Mouse (Mus musculus): ENCODE measurements around the gene Sec22c. TPM values are rescaled to one million over a fixed set of nuclear protein-coding genes. Genes with fewer than 3 reads are reported as not detected.

Gene Sec22c
- polyA plus RNA-seq, 1 experiment from 2014 or later = 25.9 TPM

- WGBS = 57% methylated on average over 16 of the region's 16 CpGs
- H3K9ac ChIP-seq = no peak overlapping the region; the same call in 1 of the 2 replicates
Observed at GRCm38 (mm10) chr9:121666957-121667630, 38.2 kb downstream of the Sec22c start.

DNA sequence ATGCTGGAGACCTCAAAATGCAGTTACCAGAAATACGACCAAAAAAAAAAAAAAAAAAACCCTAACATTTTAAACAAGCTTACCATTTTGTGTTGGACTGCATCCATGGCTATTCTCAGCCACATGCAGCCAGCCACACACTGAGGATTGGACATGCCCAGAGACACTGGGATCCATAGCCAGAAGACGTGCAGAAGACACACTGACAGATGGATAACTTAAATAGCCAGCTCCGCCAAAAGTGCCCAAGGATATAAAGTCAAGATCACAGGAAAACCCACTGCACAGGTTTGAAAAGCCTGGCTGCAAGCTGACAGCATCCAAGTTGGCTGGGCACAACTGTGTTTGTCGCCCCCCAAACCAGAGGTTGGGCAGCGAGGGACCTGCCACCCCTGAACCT is 41.2 kb downstream of the Sec22c start:
- no peak for ATAC-seq (ENCODE audit: low FRiP score)
- no peaks in the 10 kb centered on the region for H3K36me3 ChIP-seq
- no peak overlapping the region for H3K9ac ChIP-seq
- H3K4me1 ChIP-seq = peaks cover 20% of the 10 kb centered on the region
- no peak overlapping the region for H3K4me2 ChIP-seq (replicated peaks)
- peaks cover 28% of the 10 kb centered on the region for H3K27me3 ChIP-seq
- no peaks in the 10 kb centered on the region for H3K9me3 ChIP-seq (replicated peaks)
- 86% methylated on average over 5 of the region's 5 CpGs for WGBS
- H3K4me3 ChIP-seq = no peak overlapping the region
- no peak overlapping the region for H3K27ac ChIP-seq

More at GRCm38 (mm10) chr9:121666957-121667630, 38.2 kb downstream of the Sec22c start:
- H3K9me3 ChIP-seq (replicated peaks) = no peaks in the 10 kb centered on the region
- peaks cover 40% of the 10 kb centered on the region for H3K4me1 ChIP-seq
- H3K4me3 ChIP-seq = no peak overlapping the region
- peak; percentile 44; the same call in 1 of the 2 replicates for ATAC-seq (ENCODE audit: low FRiP score)
- no peak overlapping the region for H3K4me2 ChIP-seq (replicated peaks)
- H3K27me3 ChIP-seq = peaks cover 43% of the 10 kb centered on the region
- no peaks in the 10 kb centered on the region for H3K36me3 ChIP-seq
- peak overlapping the region; percentile 64 for H3K27ac ChIP-seq

DNA sequence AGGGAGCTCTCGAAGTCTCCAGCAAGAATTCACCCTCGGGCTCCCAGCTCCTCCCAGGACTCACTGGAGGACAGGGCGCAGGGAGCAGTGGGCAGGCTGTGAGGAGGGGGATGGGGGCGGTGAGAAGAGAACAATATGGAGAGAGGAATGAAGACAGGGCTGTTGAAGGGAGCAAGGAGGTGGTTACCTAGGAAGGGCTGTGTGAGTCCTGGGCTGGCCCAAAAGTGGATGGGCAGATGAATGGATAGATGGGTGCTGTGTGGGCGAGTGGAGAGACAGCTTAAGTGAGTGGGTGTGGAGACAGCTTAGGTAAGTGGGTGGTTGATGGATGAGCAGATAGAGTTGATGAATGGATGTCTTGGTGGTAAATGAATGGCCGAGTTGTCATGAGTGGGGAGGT is 41.8 kb downstream of the Sec22c start:
- Histone ChIP-seq H3K27ac (no peak overlapping the region), H3K4me3 (no peak overlapping the region), H3K9me3 (replicated peaks) (no peaks in the 10 kb centered on the region), H3K4me1 (peaks cover 18% of the 10 kb centered on the region), H3K36me3 (no peaks in the 10 kb centered on the region), H3K9ac (no peak overlapping the region), H3K27me3 (peaks cover 21% of the 10 kb centered on the region), H3K4me2 (replicated peaks) (no peak overlapping the region)
- WGBS = 79% methylated on average over 6 of the region's 6 CpGs
- ATAC-seq (ENCODE audit: low FRiP score) = no peak

- Histone ChIP-seq H3K9me3 (replicated peaks) (no peaks in the 10 kb centered on the region), H3K4me2 (replicated peaks) (no peak overlapping the region), H3K9ac (no peak overlapping the region), H3K27ac (no peak overlapping the region), H3K4me1 (no peaks in the 10 kb centered on the region), H3K36me3 (no peaks in the 10 kb centered on the region), H3K4me3 (no peak overlapping the region), H3K27me3 (peaks cover 3% of the 10 kb centered on the region; the same call in 1 of the 2 replicates)
- 86% methylated on average over 7 of the region's 7 CpGs for WGBS
- ATAC-seq (ENCODE audit: low FRiP score) = no peak
Observed at GRCm38 (mm10) chr9:121659791-121660190, 45.5 kb downstream of the Sec22c start.

DNA sequence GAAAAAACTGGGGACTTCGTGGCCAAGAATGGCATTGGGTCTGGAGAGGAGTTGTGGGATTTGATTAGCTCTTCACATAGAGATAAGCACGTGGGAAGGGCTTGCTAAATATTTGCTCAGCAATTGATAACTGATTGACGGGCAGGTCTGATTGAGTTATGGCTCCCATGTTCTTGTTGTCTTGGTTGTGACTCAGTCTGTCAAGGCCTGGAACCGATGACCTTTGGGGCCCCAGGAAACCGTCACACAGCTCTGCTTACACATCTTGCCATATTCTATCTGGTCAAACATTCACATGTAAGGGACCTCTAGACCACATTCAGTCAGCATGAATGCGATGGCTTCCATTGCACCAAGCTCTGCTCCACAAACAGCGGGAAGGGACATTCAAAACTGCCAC is 47.0 kb downstream of the Sec22c start:
- Histone ChIP-seq H3K4me1 (no peaks in the 10 kb centered on the region), H3K27me3 (peaks cover 3% of the 10 kb centered on the region; the same call in 1 of the 2 replicates), H3K9ac (no peak overlapping the region), H3K27ac (no peak overlapping the region), H3K4me2 (replicated peaks) (no peak overlapping the region), H3K36me3 (no peaks in the 10 kb centered on the region), H3K9me3 (replicated peaks) (no peaks in the 10 kb centered on the region), H3K4me3 (no peak overlapping the region)
- WGBS = 83% methylated on average over 7 of the region's 7 CpGs
- no peak for ATAC-seq (ENCODE audit: low FRiP score)

- Histone ChIP-seq H3K9ac (no peak overlapping the region), H3K9me3 (replicated peaks) (no peaks in the 10 kb centered on the region), H3K27ac (no peak overlapping the region), H3K27me3 (peaks cover 3% of the 10 kb centered on the region; the same call in 1 of the 2 replicates), H3K4me2 (replicated peaks) (no peak overlapping the region), H3K4me3 (no peak overlapping the region), H3K4me1 (no peaks in the 10 kb centered on the region), H3K36me3 (no peaks in the 10 kb centered on the region)
- WGBS = 80% methylated on average over 13 of the region's 13 CpGs
- ATAC-seq (ENCODE audit: low FRiP score) = no peak
Observed at GRCm38 (mm10) chr9:121657143-121657542, 48.1 kb downstream of the Sec22c start.

GRCm38 (mm10) chr9:121656322-121656721 is 49.0 kb downstream of the Sec22c start:
- Histone ChIP-seq H3K4me2 (replicated peaks) (no peak overlapping the region), H3K36me3 (no peaks in the 10 kb centered on the region), H3K9ac (no peak overlapping the region), H3K27me3 (peaks cover 3% of the 10 kb centered on the region; the same call in 1 of the 2 replicates), H3K4me3 (no peak overlapping the region), H3K9me3 (replicated peaks) (no peaks in the 10 kb centered on the region), H3K27ac (no peak overlapping the region), H3K4me1 (no peaks in the 10 kb centered on the region)
- ATAC-seq (ENCODE audit: low FRiP score) = no peak
- WGBS = 89% methylated on average over 5 of the region's 5 CpGs

- Histone ChIP-seq H3K4me3 (no peak overlapping the region), H3K9ac (no peak overlapping the region), H3K27ac (no peak overlapping the region), H3K9me3 (replicated peaks) (no peaks in the 10 kb centered on the region), H3K36me3 (no peaks in the 10 kb centered on the region), H3K4me2 (replicated peaks) (no peak overlapping the region), H3K27me3 (no peaks in the 10 kb centered on the region; the same call in 1 of the 2 replicates), H3K4me1 (no peaks in the 10 kb centered on the region)
- ATAC-seq (ENCODE audit: low FRiP score) = no peak
- WGBS = 87% methylated on average over 10 of the region's 10 CpGs
Observed at GRCm38 (mm10) chr9:121653668-121654067, 51.6 kb downstream of the Sec22c start.

DNA sequence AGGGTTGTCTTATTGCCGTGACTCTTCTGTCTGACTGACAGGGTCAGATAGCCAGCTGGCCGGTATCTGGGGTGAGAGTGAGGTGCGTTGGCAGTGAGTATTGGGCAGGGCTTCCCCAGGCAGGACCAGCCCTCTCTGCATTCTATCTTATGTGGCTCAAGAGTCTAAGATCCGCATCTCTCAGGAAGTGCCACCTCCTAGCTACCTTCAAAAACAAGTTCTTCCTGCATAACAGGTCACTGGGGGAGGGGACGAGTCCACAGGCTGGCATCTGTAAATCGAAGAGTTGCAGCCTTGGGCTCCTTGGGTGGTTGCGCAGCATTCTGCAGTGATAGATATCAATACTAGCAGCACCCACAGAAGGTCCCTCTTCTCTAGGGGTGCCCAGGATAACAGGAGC is 58.3 kb downstream of the Sec22c start:
- H3K27me3 ChIP-seq = peaks cover 27% of the 10 kb centered on the region
- no peak overlapping the region for H3K4me3 ChIP-seq
- no peak overlapping the region for H3K27ac ChIP-seq
- ATAC-seq (ENCODE audit: low FRiP score) = no peak
- no peaks in the 10 kb centered on the region for H3K9me3 ChIP-seq (replicated peaks)
- peaks cover 11% of the 10 kb centered on the region; the same call in 1 of the 2 replicates for H3K4me1 ChIP-seq
- WGBS = 67% methylated on average over 7 of the region's 7 CpGs
- no peaks in the 10 kb centered on the region for H3K36me3 ChIP-seq
- no peak overlapping the region for H3K9ac ChIP-seq
- no peak overlapping the region for H3K4me2 ChIP-seq (replicated peaks)

DNA sequence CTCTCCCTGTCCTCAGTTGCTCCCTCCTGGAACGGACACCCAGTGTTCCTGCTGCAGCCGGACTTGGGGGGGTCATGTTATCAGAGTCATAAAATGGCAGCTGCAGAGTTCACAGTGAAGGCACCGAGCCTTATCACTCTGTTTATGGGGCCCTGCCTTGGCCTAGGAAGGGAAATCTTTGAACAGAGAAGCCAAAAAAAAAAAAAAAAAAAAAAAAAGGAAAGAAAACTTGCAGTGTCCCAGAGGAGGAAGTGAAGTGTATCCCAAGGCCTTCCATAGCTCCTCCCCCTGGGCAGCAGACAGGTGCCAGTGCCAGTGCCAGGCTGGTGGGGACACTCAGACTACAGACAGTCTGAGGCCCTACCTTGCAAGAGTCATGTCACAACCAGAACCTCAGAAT is 60.4 kb downstream of the Sec22c start:
- Histone ChIP-seq H3K27ac (no peak overlapping the region), H3K4me1 (peaks cover 20% of the 10 kb centered on the region), H3K27me3 (peaks cover 49% of the 10 kb centered on the region), H3K9me3 (replicated peaks) (no peaks in the 10 kb centered on the region), H3K4me2 (replicated peaks) (no peak overlapping the region), H3K9ac (no peak overlapping the region), H3K4me3 (no peak overlapping the region), H3K36me3 (no peaks in the 10 kb centered on the region)
- 79% methylated on average over 3 of the region's 3 CpGs for WGBS
- no peak for ATAC-seq (ENCODE audit: low FRiP score)

DNA sequence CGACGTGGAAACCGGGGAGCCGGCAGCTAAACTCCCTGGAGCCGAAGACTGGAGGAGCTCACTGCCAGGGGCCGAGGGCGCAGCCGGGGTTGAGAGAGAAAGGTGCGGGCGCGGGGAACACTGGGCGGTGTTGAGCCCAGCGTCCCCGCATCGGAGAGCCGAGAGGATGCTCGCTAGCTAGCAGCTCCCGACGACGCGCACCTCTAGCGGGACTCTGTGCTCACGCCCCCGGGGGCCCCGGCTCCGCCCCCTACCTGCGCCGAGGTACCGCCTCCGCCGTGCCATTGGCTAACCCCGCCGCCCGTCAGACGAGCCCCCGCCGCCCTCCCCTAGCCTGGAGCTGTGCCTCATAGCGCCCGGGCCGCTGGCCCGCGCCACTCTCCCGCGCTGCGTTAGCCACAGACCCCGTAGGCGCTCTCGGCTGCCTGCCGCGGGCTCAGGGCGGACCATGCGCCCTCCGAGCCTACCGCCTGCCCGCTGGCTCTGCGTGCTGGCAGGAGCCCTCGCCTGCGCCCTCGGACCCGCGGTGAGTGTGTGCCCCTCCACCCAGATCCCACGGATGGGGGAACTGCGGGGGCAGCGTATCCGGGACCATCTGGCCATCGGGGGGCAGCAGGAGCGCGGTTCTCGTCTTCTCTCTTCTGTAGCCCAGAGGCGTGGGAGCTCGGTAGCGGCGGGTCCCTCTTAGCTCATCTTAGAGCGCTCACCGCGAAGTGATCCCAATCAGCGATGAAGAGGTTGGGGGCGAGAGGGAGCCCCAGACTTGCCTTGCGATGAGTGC is 62.7 kb downstream of the Sec22c start, which contains the start of gene Vipr1:
Gene Vipr1, plus strand, starts transcription at position 316 of the 781 bp plus-strand sequence.
- Histone ChIP-seq H3K4me3 (peak within 1 kb of the TSS; percentile 48), H3K36me3 (no peaks in the 10 kb centered on the region), H3K4me2 (replicated peaks) (peak within 1 kb of the TSS; percentile 90), H3K9me3 (replicated peaks) (no peaks in the 10 kb centered on the region), H3K4me1 (peaks cover 20% of the 10 kb centered on the region), H3K27ac (no peak within 1 kb of the TSS), H3K27me3 (peaks cover 61% of the 10 kb centered on the region), H3K9ac (peak within 1 kb of the TSS; percentile 55)
- WGBS = under 1% methylated on average over 78 of the region's 79 CpGs
- peak; percentile 84 for ATAC-seq (ENCODE audit: low FRiP score)

GRCm38 (mm10) chr9:121642001-121642400 is 63.3 kb downstream of the Sec22c start, which contains the start of gene Lyzl4:
Gene Lyzl4 (minus strand): TSS chr9:121642096.
- under 1% methylated on average over 25 of the region's 26 CpGs for WGBS

More at GRCm38 (mm10) chr9:121642001-121642400, 63.3 kb downstream of the Sec22c start, which contains the start of gene Lyzl4:
- ATAC-seq (ENCODE audit: low FRiP score) = peak; percentile 73
- Histone ChIP-seq H3K9ac (peak within 1 kb of the TSS; percentile 55), H3K36me3 (no peaks in the 10 kb centered on the region), H3K9me3 (replicated peaks) (no peaks in the 10 kb centered on the region), H3K4me2 (replicated peaks) (peak within 1 kb of the TSS; percentile 90), H3K4me3 (peak within 1 kb of the TSS; percentile 48), H3K27me3 (peaks cover 61% of the 10 kb centered on the region), H3K27ac (no peak within 1 kb of the TSS), H3K4me1 (peaks cover 20% of the 10 kb centered on the region)
